Mouse (Mus musculus): Measurements from ENCODE around the gene Becn1.

GRCm38 (mm10) chr11:101348774-101349173 is 46.7 kb upstream of the Becn1 start:
- TF ChIP-seq POLR2A (IDR thresholded peaks at IDR 0.05; ENCODE audit: borderline replicate concordance, extremely low read depth, insufficient read depth, insufficient read length, poor library complexity, severe bottlenecking) (no peak), CTCF (IDR thresholded peaks at IDR 0.05; ENCODE audit: borderline replicate concordance, extremely low read depth, insufficient read depth, insufficient read length) (no peak)

Measured in brain, embryonic 14.5 days (tissue).